ENCODE assay signal across 28 mouse cellular contexts in genomic region chr2:4527094-4527493, GRCm38 (mm10).
"Had no signal": no experiment of that assay in that cellular context is flagged by ENCODE, and none has a peak within 500 bp of the region (broad histone marks: within the 10 kb centered on the region; RNA-seq: fewer than 3 reads in every experiment).

No protein-coding gene starts in this region.

- H3K27ac ChIP-seq: embryonic facial prominence, embryonic 10.5 days; embryonic facial prominence, embryonic 12.5 days; embryonic facial prominence, embryonic 13.5 days; embryonic facial prominence, embryonic 15.5 days; forebrain, embryonic 10.5 days; forebrain, embryonic 12.5 days; forebrain, embryonic 13.5 days; forebrain, embryonic 15.5 days; gastrocnemius, adult 2 months; heart, adult 2 months had no signal

- H3K4me3 ChIP-seq: embryonic facial prominence, embryonic 10.5 days; embryonic facial prominence, embryonic 12.5 days; embryonic facial prominence, embryonic 13.5 days; embryonic facial prominence, embryonic 15.5 days; erythroblast, embryonic 14.5 days; forebrain, embryonic 10.5 days; forebrain, embryonic 12.5 days; forebrain, embryonic 13.5 days; forebrain, embryonic 15.5 days; gastrocnemius, adult 2 months; heart, adult 2 months had no signal

- H3K27me3 ChIP-seq: embryonic facial prominence, embryonic 12.5 days; embryonic facial prominence, embryonic 13.5 days; embryonic facial prominence, embryonic 15.5 days; forebrain, embryonic 12.5 days; forebrain, embryonic 13.5 days; forebrain, embryonic 15.5 days had no signal

- H3K9ac ChIP-seq: embryonic facial prominence, embryonic 12.5 days; embryonic facial prominence, embryonic 13.5 days; embryonic facial prominence, embryonic 15.5 days; forebrain, embryonic 12.5 days; forebrain, embryonic 13.5 days; forebrain, embryonic 15.5 days; forebrain, postnatal 0 days had no signal

- H3K4me2 ChIP-seq: embryonic facial prominence, embryonic 12.5 days; embryonic facial prominence, embryonic 13.5 days; embryonic facial prominence, embryonic 15.5 days; forebrain, embryonic 12.5 days; forebrain, embryonic 13.5 days; forebrain, embryonic 15.5 days had no signal

- H3K9me3 ChIP-seq: embryonic facial prominence, embryonic 10.5 days; embryonic facial prominence, embryonic 12.5 days; embryonic facial prominence, embryonic 13.5 days; embryonic facial prominence, embryonic 15.5 days; forebrain, embryonic 10.5 days; forebrain, embryonic 12.5 days; forebrain, embryonic 13.5 days; forebrain, embryonic 15.5 days had no signal

- DNase-seq: cerebellum, adult 2 months; cerebellum, adult 8-10 months; cerebellum, adult 9-10 months; cerebellum, adult 9-11 months; cerebellum, postnatal 14 days; cerebellum, postnatal 25 days; cerebellum, postnatal 36 days; embryo, embryonic 11 days; forebrain, postnatal 0 days; gastrocnemius, adult 2 months; gastrocnemius, postnatal 10 days; gastrocnemius, postnatal 14 days; gastrocnemius, postnatal 25 days; gastrocnemius, postnatal 36 days; heart, adult 11 months; heart, adult 18-20 months; heart, adult 2 months had no signal

- ATAC-seq: forebrain, embryonic 13.5 days; forebrain, embryonic 14.5 days; forebrain, embryonic 15.5 days; forebrain, embryonic 16.5 days; forebrain, postnatal 0 days had no signal
